Mouse (Mus musculus) adrenal gland, adult 2 months (tissue): ENCODE measurements around the gene Slc25a47. TPM values are rescaled to one million over a fixed set of nuclear protein-coding genes. Genes with fewer than 3 reads are reported as not detected.

Source experiments
- DNase-seq: peaks from one replicate; pipeline ENCODE4 v3.0.0; 2021
- polyA plus RNA-seq: library from polyadenylated mRNA; depleted of rRNA; stranded (reverse); fragments of >200 nt; gene quantifications from 2 replicates; pipeline ENCODE4 v1.2.3, GENCODE M21; 2012
- total RNA-seq, 2 experiments: library from RNA; stranded (reverse); gene quantifications; 2 replicates each; pipeline ENCODE4 v1.2.3; 2021

Slc25a47 gene
- total and polyA plus RNA-seq, 3 experiments: 8.4 to 16.6 (median 12.2) TPM

DNA sequence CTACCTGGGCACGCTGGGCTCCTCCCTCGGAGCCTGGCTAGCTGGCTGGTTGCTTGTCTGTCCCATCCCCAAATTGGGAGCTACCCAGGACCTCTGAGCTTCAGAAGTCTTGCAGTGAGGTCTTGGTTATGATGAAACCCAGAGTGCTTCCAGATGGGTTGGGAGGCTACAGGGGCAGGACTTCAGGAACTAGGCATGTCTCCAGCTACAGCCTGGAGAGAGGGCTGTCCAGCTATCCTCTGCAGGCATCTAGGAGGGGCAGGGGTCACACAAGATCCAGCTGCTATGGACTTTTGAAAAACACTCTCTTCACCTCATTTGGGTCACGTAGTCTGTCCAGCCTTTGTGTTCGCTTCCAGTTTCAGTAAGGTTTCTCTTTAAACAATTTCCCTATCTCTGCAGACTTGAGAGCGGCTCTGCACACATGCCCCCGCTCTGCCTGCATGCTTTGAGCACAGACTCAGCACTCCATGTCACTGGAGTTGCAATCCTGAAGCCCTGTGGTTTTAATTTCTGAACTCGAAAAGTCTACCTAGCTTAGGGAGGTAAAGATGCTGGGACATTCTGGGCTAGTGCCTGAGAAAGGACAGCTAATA lies 21.8 kb downstream of the Slc25a47 start:
- DNase-seq: no peak

DNA sequence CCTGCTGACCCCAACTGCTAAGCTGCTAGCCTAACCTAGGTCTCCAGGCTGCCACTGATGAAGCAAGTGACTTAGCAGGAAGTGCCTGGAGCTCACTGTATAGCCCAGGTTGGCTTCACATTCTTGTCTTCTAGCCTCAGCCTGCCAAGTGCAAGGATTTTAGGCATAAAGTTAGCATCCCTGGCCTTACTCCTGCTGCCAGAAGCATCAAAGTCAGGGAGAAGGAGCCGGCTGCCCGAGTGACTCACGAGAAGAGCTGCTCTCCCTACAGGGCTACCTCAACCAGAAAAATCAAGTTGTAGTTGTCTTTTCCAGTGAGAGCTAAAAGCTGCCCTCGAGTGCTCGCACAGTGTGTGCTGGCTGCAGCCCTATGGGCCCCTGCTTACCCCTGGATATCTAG lies 22.6 kb downstream of the Slc25a47 start:
- DNase-seq: no peak

DNA sequence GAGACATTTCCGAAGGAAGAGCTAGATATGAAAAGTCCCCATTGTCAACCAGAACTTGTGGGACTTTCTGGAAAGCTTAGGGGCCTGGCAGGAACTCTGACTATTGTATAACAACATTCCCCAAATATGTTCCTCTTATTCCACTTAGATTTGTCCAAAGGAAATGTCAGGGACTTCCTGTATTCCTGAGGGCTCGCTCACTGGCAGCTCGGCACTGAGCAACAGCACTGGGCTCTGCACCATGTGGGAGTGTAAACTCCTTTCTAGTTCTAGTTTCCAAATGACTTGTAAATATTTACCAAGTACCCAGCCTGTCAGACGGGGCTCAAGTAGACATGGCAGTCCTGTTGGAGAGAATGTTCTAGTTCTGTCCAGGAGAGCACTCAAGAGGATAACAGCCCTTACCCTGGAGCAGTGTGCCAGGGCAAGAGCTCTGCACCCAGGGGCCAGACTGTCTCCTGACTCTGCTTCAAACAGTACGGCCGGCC lies 29.2 kb downstream of the Slc25a47 start:
- DNase-seq: no peak

DNA sequence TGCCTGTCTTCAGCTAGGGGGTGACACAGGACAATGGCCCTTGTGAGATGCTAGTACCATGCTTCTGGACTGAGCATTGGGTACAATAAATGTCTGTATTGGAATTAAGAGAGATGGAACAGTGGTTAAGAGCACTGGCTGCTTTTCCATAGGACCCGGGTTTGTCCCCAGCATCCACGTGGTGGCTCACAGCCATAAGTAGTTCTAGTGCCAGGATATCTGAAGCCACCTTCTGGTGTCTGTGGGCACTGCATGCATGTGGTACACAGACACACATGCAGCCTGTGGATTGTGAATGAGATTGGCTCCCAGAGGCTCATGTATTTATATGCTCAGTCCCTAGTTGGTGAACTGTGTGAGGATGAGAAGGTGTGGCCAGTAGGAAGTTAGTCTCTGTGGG lies 33.7 kb downstream of the Slc25a47 start:
- no peak for DNase-seq

DNA sequence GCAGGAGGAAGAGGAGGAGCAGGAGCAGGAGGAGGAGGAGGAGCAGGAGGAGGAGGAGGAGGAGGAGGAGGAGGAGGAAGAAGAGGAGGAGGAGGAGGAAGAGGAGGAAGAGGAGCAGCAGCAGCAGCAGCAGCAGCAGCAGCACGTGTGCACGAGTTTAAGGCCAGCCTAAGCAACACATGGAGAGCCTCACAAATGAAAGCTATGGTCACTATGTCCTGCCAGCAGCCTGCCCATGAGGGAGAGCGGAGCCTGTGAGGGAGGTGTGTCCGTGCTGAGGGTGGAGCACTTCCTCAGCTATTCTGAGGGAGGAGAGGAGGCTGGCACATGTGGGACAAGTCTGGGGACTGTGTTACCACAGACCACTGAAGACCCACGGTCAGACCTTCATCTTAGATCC lies 37.3 kb downstream of the Slc25a47 start:
- no peak for DNase-seq

DNA sequence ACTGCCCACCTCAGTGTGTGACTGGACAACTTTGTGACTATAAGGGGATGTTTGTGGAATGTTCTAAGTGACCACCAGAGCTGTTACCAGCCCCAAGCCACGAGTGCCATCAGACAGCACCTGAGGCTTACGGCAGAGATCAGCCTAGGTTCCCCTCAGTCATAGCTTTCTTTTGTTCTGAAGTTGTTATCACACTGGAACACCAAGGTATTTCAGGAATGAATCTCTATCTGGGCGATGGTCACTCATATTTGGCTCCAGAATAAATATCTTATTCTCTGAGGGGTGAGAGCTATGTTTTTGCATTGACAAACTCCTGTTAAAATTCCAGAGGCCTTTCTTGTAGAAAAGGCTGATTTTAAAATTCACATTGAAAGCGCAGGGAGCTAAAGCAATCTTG lies 43.3 kb downstream of the Slc25a47 start:
- no peak for DNase-seq

DNA sequence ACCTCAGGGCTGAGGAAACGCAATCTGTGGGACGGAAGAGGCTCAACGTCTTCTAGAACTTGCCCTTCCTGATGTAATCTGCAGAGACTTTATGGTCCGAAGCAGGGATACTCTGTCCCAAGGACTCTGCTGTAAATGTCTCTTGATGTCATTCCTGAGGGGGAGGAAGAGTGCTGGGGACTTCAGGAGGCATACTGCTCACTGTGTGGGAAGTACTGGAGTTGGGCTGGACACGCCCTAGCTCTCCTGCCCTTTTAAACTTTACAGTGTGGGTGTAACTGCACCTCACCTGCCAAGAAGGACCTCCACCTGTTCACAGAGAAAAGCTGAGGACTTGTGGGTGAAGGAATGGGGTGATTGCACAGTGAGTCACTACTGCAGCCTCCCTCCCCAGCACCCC lies 44.8 kb downstream of the Slc25a47 start:
- no peak for DNase-seq

DNA sequence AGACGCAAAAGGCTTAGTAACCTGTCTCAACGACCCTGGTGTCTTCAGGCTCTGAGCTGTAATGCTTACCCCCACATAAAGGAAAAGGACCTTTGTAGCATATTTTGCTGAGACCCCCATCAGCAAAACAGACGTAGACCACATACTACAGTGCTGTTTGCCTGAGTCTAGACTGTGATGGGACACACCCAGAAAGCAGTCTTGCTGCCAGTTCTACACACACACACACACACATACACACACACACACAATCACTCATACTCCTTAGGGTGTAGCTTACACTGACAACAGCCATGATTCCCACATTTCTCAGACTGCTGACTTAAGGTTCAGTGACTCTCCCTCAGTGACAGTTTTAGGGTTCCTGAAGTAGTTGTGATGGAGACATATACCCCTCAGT lies 45.3 kb downstream of the Slc25a47 start:
- no peak for DNase-seq

DNA sequence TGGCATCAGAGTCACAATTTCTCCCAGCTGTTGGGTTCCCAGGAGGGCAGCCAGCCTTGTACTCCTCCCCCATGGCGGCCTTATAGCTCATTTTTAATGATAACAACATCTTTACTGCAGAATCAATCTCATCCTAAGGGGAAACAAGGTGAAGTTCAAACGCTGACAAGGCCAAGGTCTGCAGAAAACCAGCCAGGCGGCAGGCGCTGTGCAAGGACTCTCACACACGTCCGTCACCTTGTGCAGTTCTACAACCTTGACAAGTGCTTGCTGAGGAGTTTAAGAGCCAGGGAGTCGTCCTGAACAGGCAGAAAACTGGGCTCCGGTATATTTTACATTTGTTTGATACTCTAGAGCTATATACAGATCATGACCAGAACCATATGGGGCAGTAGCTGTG lies 46.9 kb downstream of the Slc25a47 start:
- peak; percentile 49 for DNase-seq

DNA sequence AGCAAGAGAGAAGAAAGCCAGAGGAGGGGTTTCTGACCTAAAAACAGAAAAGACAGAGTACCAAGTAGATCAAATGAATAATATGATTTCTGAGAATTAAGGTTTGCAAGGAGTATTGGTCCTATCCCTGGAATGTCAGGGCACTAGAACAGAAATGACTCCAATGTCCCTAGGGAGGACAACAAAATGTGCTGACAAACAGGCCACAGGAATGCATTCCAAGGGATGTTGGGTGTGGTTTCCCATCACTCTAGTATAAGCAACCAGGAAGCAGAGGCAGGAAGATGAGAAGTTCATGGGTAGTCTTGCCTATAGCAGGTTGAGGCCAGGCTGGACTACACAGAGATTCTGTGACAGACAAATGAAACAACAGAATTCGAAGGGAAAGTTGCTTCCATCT lies 50.1 kb downstream of the Slc25a47 start:
- DNase-seq: no peak

DNA sequence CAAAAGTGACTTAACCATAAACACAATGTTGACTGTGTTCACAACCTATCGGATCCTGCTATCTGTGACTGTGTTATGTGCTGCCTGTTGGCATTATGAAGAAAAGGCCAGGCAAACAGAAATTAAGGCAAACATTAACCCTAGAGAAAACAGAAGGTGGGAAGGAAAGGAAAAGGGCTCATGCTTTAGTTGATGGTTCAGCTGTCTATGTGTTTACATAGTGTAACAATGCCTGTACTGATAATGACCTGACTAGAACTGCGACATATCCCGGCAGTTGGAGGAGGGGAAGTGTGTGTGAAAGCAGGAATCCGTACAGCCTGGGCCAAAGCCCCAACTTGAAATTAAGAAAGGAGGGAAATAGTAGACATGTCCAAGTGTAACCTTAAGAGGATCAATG lies 51.2 kb downstream of the Slc25a47 start:
- DNase-seq: no peak

DNA sequence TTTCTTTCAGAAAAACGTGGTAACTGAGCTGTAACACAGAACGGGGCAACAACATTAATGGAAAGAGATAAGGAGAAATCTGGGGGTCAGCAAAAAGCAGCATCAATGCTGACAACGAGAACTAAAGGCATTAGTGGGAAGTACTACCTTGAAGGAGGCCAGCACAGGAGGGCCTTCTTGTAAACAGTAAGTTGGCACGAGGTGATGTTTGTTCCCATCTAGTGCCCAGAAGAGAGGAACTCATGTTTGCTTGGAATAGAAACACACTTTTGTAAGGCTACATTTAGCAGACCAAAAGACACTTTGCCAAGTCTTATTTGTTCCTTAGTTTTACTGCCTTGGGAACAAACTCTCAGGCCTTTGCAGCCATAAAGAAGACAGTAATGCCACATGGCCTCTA lies 52.8 kb downstream of the Slc25a47 start:
- no peak for DNase-seq

DNA sequence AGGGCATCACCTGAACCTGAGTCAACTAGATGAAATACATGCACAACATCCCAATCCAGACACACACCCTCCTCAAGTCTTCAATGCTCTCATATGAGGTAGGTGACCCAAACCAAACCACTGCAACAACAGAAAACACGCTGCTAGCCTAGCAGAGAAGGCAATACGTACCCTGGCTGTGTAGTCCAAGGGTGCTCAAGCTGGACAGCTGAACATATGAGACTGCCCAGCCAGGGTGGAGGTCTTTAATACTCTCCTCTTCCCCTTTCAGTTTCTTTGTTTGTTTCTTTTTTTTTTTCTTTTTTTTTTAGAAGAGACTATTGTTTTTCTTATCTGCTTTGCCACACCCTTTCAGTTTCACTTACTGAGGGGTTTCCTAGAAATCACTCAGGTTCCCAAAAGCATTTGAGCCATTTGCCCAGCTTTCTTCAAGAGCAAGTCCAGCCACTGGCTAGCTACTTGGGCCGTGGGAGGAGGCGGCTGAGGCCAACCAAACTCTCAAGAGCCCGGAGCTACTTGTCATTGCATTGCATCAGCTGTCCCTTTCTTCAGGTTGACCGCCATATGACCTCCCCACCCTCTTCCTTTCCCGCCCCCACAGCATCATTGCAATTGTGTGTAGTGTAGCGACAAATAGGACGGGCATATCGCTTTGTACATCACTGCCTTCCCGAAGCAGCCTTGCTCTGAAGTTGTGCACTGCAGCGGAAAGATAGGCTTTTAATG lies 57.3 kb downstream of the Slc25a47 start, which contains the start of gene Wdr25:
Wdr25 (plus strand) TSS at position 643 of the 726 bp plus-strand sequence.
- DNase-seq: peak; percentile 24

DNA sequence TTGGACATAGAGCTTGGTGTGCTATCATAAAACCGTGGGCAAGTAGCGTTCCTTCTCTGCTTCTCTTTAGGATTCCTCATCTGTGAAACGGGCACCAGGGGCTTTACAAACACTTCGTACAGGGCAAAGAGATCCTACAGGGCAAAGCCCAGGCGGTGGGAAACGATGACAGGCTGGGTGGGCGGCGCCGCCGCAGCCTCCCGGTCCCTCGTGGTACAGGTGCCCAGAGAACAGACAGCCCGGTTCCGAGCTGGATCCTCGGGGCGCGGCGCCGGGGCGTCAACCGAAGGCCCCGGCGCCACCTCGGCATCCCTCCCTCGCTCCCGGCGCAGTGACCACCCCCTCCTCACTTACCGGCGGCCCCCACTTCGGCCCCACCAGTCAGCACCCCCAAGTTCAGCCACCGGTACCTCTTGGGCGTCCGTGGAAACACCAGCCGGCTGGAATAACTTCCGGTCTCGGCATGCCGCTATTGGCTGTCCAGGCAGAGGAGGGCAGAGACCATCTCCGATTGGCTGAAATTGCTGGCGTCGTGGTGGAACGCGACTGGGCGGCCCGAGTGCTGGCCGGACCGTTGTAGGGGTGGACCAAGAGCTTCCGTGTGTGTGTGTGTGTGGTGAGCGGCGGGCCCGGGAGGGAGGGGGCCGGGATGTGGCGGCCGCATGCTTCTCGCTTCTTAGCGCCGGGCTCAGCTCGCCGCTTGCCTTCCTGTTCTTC lies 58.0 kb downstream of the Slc25a47 start, which contains the start of gene Wars:
Wars (minus strand) TSS at position 460 of the 717 bp plus-strand sequence.
- DNase-seq: peak; percentile 97

DNA sequence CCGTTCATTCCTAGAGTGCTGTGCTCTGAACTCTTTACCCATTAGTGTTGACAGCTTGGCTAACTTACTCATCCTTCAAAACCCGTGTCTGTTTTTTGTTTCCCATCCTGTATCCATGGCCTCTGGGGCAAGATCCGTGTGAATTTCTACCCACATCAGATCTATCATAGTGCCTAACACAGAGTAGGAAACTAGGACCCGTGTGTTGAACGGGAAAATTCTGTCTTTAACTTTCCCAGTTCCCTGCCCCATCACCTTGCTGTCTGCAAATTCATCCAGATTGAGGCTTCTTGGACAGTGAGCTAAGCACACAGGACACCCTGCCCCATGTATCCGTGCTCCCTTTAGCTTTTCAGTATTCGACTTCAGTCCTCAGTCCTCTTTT lies 58.6 kb downstream of the Slc25a47 start:
- no peak for DNase-seq

DNA sequence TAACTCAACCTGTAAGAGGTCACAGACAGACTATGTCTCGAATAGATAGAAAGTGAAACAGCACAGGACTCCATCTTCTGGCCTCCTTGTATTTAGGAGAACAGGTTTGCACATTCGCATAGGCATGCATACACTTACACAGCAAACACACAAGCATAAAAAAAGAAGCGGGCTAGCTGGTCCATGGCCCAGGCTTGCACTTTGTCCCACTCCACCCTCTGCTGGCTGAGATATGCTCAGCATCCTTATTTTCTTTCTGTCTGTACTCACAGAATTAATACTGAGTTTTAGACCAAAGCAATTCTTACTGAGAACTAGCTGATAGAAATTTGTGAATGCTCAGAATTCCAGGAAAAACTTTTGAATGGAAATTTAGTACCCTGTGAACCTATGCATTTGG lies 60.2 kb downstream of the Slc25a47 start:
- DNase-seq: peak; percentile 39

DNA sequence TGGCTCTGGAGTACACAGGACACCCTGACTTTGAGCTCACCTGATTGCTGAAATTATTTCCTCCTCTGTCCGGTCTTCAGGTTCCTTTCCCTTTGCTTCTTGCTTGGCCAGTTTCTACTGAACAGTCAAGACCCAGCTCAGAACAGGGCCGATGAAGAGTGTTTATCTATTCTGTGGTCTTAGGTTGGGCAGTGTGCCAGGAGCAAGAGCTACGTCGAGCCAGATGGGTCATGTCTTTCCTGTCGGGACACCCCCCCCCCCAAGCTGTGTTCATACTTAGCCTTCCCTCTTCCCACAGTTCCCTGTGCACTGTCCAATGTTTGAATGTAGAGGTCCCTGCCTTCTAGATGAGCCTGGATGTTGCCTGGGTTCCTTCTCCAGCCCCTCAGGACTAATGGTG lies 65.5 kb downstream of the Slc25a47 start:
- no peak for DNase-seq

DNA sequence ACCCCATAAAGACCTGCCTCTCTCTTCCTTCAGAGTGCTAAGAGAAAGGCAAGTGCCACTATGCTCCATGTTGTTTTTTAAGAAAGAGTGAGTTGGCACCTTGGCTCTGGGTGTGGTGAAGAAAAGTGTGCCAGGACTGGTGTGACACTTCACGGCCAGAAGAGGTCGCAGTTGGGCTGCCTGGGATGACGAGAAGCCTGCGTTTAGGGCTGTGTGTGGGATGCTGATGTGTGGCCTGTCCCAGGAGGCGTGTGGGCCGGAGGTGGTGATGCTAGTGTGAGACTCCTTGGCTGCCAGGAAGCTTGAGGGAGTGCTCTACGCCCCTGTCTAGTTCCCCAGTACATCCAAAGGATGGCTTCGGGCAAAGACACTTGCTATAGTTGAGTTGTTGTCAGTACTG lies 67.1 kb downstream of the Slc25a47 start:
- peak; percentile 56 for DNase-seq

DNA sequence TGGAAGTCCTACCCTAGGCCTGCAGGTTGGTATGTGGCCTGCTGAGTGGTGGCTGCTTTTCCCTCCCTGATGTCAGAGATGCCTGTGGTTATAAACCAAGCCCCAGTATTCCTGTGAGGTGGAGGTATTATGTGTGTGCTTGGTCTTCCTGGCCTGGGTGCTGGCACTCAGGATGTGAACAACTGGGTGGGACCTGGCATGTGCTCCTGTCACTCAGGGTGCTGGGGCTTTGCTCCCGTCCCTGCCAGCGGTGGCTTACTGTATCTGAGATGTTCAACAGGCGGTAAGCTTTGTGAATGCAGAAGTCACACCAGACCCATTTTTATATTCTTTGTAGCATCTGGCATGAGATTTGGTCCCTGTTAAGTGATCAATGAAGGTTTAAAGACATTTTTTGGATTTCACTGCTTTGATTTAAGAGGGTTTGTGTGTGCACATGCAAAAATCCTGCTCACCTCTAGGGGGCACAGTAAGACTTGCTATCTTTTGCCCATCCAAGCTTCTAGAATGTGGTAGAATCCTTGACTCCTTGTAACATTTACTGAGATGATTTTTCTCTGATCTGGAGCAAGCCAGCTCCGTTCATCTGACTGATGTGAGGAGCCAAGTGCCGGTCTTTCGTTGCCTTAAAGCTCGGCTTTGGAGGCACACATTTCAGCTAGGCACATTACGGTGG lies 67.9 kb downstream of the Slc25a47 start:
- peak; percentile 67 for DNase-seq

DNA sequence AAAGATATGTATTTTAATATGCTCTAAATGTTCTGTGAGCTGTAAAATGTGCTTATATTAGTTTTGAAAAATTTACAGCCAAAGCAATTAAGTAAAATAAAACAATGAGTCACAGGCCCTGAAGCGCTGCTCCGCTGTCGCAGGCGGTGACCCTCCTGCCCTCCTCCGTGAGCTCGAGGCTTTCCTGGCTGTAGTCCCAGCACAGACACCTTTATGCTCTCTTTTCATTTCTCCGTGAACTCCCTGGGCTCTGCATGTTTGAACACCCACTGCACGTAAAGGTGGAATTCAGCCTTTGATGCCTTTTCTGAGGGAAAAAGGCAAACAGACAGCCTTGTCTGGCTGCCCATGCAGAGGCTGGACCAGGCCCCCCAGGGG lies 68.4 kb downstream of the Slc25a47 start:
- peak; percentile 46 for DNase-seq

DNA sequence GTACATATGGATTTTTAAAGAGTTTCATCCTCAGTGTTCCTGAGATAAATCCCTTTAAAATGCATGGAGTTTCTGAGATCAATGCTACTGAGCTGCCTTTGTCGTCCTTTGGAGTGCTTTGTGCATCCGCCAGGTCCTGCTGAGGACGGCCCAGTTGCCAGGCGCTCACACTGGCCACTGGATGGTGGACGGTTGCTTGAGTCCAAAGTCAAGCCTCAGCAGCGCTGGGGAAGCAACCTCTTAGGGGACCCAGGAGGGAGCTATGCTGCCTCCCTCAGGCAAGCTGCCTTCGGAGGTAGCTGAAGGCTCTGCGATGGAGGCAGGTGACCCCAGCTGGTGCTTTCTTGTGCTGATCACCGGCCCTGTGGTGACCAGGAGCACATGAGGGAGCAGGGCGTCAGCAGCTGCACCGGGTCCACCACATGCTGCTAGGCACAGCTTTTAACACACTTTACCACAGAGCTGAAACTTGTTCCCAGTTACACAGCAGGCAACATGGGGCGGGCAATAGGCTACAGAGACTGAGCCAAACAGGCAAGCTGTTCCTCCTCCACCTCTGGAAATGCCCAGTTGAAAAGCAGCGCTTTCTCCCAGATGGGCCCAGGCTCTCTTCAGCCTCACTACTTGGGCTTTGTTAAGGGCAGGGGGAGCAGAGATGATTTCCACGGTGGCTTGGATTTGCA lies 69.9 kb downstream of the Slc25a47 start:
- no peak for DNase-seq

DNA sequence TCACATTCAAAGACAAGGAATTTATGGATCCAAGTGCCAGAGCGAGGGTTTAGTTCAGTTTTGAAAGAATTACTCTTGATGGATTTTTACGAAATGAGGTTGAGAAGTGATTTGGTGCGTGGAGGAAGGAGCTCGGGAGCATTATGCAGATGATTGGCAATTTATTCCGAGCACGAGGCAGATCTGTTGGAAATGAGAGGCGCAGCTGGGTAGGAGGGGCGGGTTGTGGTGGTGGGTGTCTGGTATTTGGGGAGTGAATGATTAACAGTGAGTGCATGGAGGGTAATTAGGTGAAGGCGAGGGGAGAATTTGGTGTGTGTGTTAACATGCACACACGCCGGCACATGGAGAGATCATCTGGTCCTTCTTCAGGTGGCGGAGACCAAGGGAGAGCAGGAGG lies 70.6 kb downstream of the Slc25a47 start:
- no peak for DNase-seq
